Mouse (Mus musculus) central nervous system, embryonic 18 days (tissue): Measurements from ENCODE around the gene Lce1l. TPM values are rescaled to one million over a fixed set of nuclear protein-coding genes. Genes with fewer than 3 reads are reported as not detected.

Source experiments
- polyA plus RNA-seq: library from polyadenylated mRNA; depleted of rRNA; stranded (reverse); fragments of >200 nt; gene quantifications from 2 replicates; pipeline ENCODE4 v1.2.3, GENCODE M21; 2012; rRNA removed

The Lce1l gene
- not detected in 2 replicates for polyA plus RNA-seq

DNA sequence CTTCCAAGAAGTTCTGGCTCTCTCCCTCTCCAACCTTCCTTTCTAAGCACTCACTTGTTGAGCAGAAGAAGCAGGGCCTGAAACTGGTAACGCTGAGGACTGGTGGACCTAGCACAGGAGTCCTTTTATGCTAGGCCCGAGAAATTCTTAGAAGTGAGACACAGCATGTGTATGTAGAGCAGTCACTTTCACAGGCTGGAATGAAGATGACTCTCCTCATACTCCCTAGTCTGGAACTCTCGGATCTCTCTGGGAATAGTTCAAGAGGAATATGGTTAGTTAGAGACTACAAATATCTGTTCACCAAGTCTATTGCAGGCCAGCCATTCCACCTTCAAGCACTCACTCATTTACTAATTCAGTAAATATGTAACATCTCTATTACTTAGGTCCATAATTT lies at the start of gene Lce1l:
Gene Lce1l (minus strand): TSS at position 101 of the 400 bp plus-strand sequence.

DNA sequence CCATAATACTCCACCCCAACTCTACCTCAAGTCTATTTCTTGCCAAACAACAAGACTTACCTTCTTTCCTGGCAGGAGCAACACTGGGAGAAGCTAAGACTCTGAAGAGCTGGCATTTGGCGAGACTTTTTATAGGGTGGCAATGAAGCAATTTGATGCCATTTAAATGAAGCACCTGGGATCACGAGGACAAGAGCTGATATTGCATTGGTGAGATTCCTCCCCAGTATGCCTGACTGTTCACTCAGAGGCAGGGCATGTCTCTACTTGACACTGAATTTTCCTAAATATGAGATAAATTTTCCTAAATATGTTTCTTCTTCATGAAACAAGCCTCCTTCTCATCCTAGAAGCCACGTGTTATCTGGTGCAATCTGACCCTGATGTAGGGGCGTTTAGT lies 19.0 kb upstream of the Lce1l start, which contains the start of gene 2310050C09Rik:
Gene 2310050C09Rik (minus strand): TSS at position 101 of the 400 bp plus-strand sequence.

DNA sequence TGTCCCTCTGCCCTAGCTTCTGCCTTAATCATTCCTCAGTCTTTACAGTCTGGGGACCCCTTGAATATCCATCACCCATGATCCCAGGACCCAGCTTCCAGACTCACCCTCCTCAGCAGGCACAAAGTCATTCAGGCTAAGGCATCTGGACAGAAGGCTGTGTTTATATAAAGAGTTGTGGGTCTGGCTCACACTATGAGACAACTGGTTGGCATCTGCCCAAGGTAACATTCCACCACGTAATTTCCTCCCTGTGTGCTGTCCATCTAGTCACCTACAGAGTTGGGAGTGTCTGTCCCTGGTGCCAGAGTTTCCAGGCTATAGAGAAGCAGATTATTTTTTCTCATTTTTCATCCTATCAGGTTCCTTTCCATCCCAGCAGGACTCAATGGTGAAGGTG lies 24.0 kb downstream of the Lce1l start, which contains the start of gene Kprp:
Gene Kprp (minus strand): TSS at position 140 of the 400 bp plus-strand sequence.

DNA sequence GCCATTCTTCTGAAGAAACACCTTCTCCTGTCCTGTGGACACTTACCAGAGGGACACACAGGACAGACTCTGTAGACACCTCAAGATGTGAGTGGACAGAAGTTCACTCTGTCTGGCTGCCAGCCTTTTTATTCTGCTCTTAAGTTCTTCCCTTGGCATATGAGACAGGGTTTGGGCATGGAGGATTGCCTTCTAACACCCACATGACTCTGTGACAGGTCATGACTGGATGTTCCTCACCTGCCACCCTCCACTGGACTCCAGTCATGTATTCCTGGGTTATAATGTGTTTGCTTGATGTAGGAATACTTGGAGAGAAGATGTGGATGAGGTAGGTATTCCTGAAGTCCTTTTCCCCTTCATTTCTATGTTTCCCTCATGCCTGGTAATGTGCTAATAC lies 43.3 kb downstream of the Lce1l start, which contains the start of gene Lce1k:
Gene Lce1k (minus strand): TSS at position 101 of the 400 bp plus-strand sequence.

Other genes starting within 250 kb of the Lce1l start
- not detected in 2 replicates for gene 2210017I01Rik, start 243.8 kb downstream of the Lce1l start, polyA plus RNA-seq
- gene Lce6a, start 229.6 kb downstream of the Lce1l start, polyA plus RNA-seq = not detected in 2 replicates
- not detected in 2 replicates for gene Lce1a1, start 203.0 kb downstream of the Lce1l start, polyA plus RNA-seq
- gene Lce1b, start 194.4 kb downstream of the Lce1l start, polyA plus RNA-seq = not detected in 2 replicates
- gene Lce1a2, start 181.0 kb downstream of the Lce1l start, polyA plus RNA-seq = not detected in 2 replicates
- not detected in 2 replicates for gene Lce1c, start 172.0 kb downstream of the Lce1l start, polyA plus RNA-seq
- gene Lce1d, start 164.1 kb downstream of the Lce1l start, polyA plus RNA-seq = not detected in 2 replicates
- gene Lce1e, start 142.2 kb downstream of the Lce1l start, polyA plus RNA-seq = not detected in 2 replicates
- gene Lce1f, start 130.9 kb downstream of the Lce1l start, polyA plus RNA-seq = not detected in 2 replicates
- not detected in 2 replicates for gene Gm38119, start 112.2 kb downstream of the Lce1l start, polyA plus RNA-seq
- not detected in 2 replicates for gene Lce1g, start 98.9 kb downstream of the Lce1l start, polyA plus RNA-seq
- not detected in 2 replicates for gene Lce1h, start 86.2 kb downstream of the Lce1l start, polyA plus RNA-seq
- gene Lce1i, start 72.4 kb downstream of the Lce1l start, polyA plus RNA-seq = not detected in 2 replicates
- not detected in 2 replicates for gene Lce1j, start 60.8 kb downstream of the Lce1l start, polyA plus RNA-seq
- gene Lce1k, start 43.4 kb downstream of the Lce1l start, polyA plus RNA-seq = not detected in 2 replicates
- not detected in 2 replicates for gene Kprp, start 24.0 kb downstream of the Lce1l start, polyA plus RNA-seq
- gene 2310050C09Rik, start 18.9 kb upstream of the Lce1l start, polyA plus RNA-seq = not detected in 2 replicates
- gene Lce3a, start 74.9 kb upstream of the Lce1l start, polyA plus RNA-seq = not detected in 2 replicates
- gene Lce3b, start 81.7 kb upstream of the Lce1l start, polyA plus RNA-seq = not detected in 2 replicates
- gene Lce3c, start 93.2 kb upstream of the Lce1l start, polyA plus RNA-seq = not detected in 2 replicates
- gene Lce3d, start 106.1 kb upstream of the Lce1l start, polyA plus RNA-seq = not detected in 2 replicates
- not detected in 2 replicates for gene Lce3e, start 115.8 kb upstream of the Lce1l start, polyA plus RNA-seq
- not detected in 2 replicates for gene Lce3f, start 140.9 kb upstream of the Lce1l start, polyA plus RNA-seq
- 1.2 and 2.7 TPM in 2 replicates for gene Crct1, start 164.4 kb upstream of the Lce1l start, polyA plus RNA-seq
- gene Lce1m, start 167.8 kb upstream of the Lce1l start, polyA plus RNA-seq = not detected in 2 replicates
- gene Gm4858, start 217.5 kb upstream of the Lce1l start, polyA plus RNA-seq = not detected in 2 replicates